22 mouse cellular contexts compared by ENCODE assay signal in genomic region chr5:135502931-135503330, GRCm38 (mm10).
"Had no signal": no experiment of that assay in that cellular context is flagged by ENCODE, and none has a peak within 500 bp of the region (broad histone marks: within the 10 kb centered on the region; RNA-seq: fewer than 3 reads in every experiment).

No protein-coding gene starts in this region.

- H3K36me3 ChIP-seq: liver, embryonic 13.5 days; liver, embryonic 15.5 days; lung, embryonic 15.5 days; midbrain, embryonic 13.5 days; midbrain, embryonic 15.5 days; neural tube, embryonic 12.5 days had no signal

- H3K4me3 ChIP-seq: liver, embryonic 13.5 days; liver, embryonic 15.5 days; lung, embryonic 15.5 days; megakaryocyte, embryonic 14.5 days; midbrain, embryonic 13.5 days; midbrain, embryonic 15.5 days; neural tube, embryonic 12.5 days had no signal

- H3K4me2 ChIP-seq: liver, embryonic 13.5 days; liver, embryonic 15.5 days; lung, embryonic 15.5 days; midbrain, embryonic 11.5 days; midbrain, embryonic 13.5 days; midbrain, embryonic 15.5 days; neural tube, embryonic 12.5 days had no signal

- DNase-seq: liver, embryonic 13.5 days; liver, postnatal 0 days; lung, adult 2 months; lung, postnatal 14 days; lung, postnatal 36 days; retina, postnatal 1 day; right cerebral cortex, adult 18-20 months; right cerebral cortex, postnatal 25 days; right cerebral cortex, postnatal 4 days; spleen, adult 18-20 months; thymus, adult 2 months; thymus, postnatal 25 days; thymus, postnatal 4 days had no signal

- H3K9ac ChIP-seq: liver, embryonic 13.5 days; liver, embryonic 15.5 days; liver, postnatal 0 days; lung, embryonic 15.5 days; midbrain, embryonic 13.5 days; midbrain, embryonic 15.5 days; neural tube, embryonic 12.5 days had no signal

- ATAC-seq: liver, postnatal 0 days; lung, postnatal 0 days; midbrain, embryonic 13.5 days; midbrain, embryonic 15.5 days had no signal

- H3K27me3 ChIP-seq: liver, embryonic 13.5 days; liver, embryonic 15.5 days; lung, embryonic 15.5 days; midbrain, embryonic 13.5 days; midbrain, embryonic 15.5 days; neural tube, embryonic 12.5 days had no signal

- H3K4me1 ChIP-seq: liver, embryonic 13.5 days; liver, embryonic 15.5 days had no signal

- H3K27ac ChIP-seq: liver, embryonic 13.5 days; liver, embryonic 15.5 days; lung, embryonic 15.5 days; macrophage; midbrain, embryonic 13.5 days; midbrain, embryonic 15.5 days; neural tube, embryonic 12.5 days had no signal

- H3K9me3 ChIP-seq: liver, embryonic 13.5 days; liver, embryonic 15.5 days; lung, embryonic 15.5 days; midbrain, embryonic 13.5 days; midbrain, embryonic 15.5 days had no signal
